Mouse (Mus musculus) testis, adult 10 weeks (tissue): ENCODE results near the gene Opn1mw. TPM values are rescaled to one million over a fixed set of nuclear protein-coding genes. Genes with fewer than 3 reads are reported as not detected.

Experiments
- polyA plus RNA-seq: library from polyadenylated mRNA; stranded (reverse); fragments of 350-450 nt; fragmentation: Illumina TruSeq; extraction: RNeasy Lipid Tissue Mini Kit (QIAGEN cat#74804); gene quantifications from one replicate; pipeline ENCODE4 v1.2.3, GENCODE M21; 2014; ENCODE audit warnings: low read depth, low replicate concordance

Gene Opn1mw
- not detected for polyA plus RNA-seq

GRCm38 (mm10) chrX:74127164-74127563, at the start of gene Opn1mw:
Gene Opn1mw (plus strand): TSS chrX:74127464.

DNA sequence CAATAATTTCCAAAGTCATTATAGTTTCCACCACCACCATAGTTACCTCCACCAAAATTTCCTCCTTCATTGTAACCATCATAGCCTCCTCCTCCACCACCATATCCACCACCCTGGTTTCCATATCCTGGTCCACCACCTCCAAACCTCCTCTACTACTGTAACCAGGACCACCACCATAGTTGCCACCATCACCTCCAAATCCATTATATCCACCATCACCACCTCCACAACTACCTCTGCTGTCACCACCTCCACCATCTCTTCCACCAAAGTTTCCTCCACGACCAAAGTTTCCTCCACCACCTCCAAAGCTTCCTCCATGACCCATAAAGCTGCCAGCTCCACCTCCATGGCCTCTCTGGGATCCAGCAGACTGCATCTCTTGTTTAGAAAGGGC, 8.0 kb downstream of the Opn1mw start, which contains the start of gene Mecp2:
Mecp2 (minus strand) TSS at position 101 of the 400 bp plus-strand sequence.

GRCm38 (mm10) chrX:74167738-74168137, 40.5 kb downstream of the Opn1mw start, which contains the start of gene Tex28:
Gene Tex28 (minus strand): TSS chrX:74167838.

DNA sequence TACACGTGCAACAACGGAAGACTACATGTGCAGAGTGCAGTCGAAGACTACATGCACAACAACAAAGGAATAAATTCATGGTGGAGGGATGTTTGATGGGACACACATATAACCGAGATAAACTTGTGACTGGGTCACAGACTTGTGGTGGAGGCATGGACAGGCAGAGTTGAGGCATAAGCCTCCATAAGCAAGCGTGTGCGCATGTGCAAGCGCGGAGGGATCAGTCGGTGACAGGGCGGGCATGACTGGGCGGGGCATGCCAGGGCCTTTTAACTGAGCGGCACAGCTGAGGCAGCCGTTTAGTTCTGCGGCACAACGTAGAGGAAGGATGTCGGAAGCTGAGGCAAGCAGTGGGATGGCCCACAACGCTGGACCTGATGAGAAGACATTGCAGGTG, 49.7 kb downstream of the Opn1mw start, which contains the start of gene Tktl1:
Tktl1 (plus strand) TSS at position 301 of the 400 bp plus-strand sequence.

Other genes starting within 250 kb of the Opn1mw start
- gene Avpr2, start 235.4 kb upstream of the Opn1mw start, polyA plus RNA-seq: not detected
- gene L1cam, start 231.4 kb upstream of the Opn1mw start, polyA plus RNA-seq: not detected
- 0.07 TPM for gene Arhgap4, start 205.6 kb upstream of the Opn1mw start, polyA plus RNA-seq
- 1.2 TPM for gene Naa10, start 205.5 kb upstream of the Opn1mw start, polyA plus RNA-seq
- gene Renbp, start 196.6 kb upstream of the Opn1mw start, polyA plus RNA-seq: not detected
- gene Hcfc1, start 161.1 kb upstream of the Opn1mw start, polyA plus RNA-seq: 10.4 TPM
- gene Irak1, start 103.5 kb upstream of the Opn1mw start, polyA plus RNA-seq: 4.5 TPM
- 2.5 TPM for gene Mecp2, start 7.9 kb downstream of the Opn1mw start, polyA plus RNA-seq
- 2.9 TPM for gene Tex28, start 40.4 kb downstream of the Opn1mw start, polyA plus RNA-seq
- 19.2 TPM for gene Tktl1, start 49.8 kb downstream of the Opn1mw start, polyA plus RNA-seq
- gene Flna, start 122.4 kb downstream of the Opn1mw start, polyA plus RNA-seq: 13.9 TPM
- gene Emd, start 127.2 kb downstream of the Opn1mw start, polyA plus RNA-seq: 24.3 TPM
- gene Rpl10, start 143.3 kb downstream of the Opn1mw start, polyA plus RNA-seq: 81.7 TPM
- gene Taz, start 154.4 kb downstream of the Opn1mw start, polyA plus RNA-seq: 6.3 TPM
- gene Dnase1l1, start 154.9 kb downstream of the Opn1mw start, polyA plus RNA-seq: 2.2 TPM
- gene Atp6ap1, start 169.6 kb downstream of the Opn1mw start, polyA plus RNA-seq: 29.2 TPM
- 10.1 TPM for gene Gdi1, start 177.5 kb downstream of the Opn1mw start, polyA plus RNA-seq
- gene Fam50a, start 185.6 kb downstream of the Opn1mw start, polyA plus RNA-seq: 2.9 TPM
- not detected for gene Plxna3, start 201.6 kb downstream of the Opn1mw start, polyA plus RNA-seq
- 2.3 TPM for gene Lage3, start 226.2 kb downstream of the Opn1mw start, polyA plus RNA-seq
- gene Ubl4a, start 245.8 kb downstream of the Opn1mw start, polyA plus RNA-seq: 5.5 TPM
- gene Slc10a3, start 245.9 kb downstream of the Opn1mw start, polyA plus RNA-seq: 3.9 TPM